Comparison of ENCODE assay signal across 29 mouse cellular contexts in genomic region chr7:58655866-58656265, GRCm38 (mm10). TPM values are rescaled to one million over a fixed set of nuclear protein-coding genes. Genes with fewer than 3 reads are reported as not detected.
A peak's percentile ranks its signal among the peaks of the same experiment; 100 is the strongest.
DNase-seq lines count a peak whose midpoint lies in the region; ATAC-seq lines count a peak whose summit lies in the region.
"Had no signal": no experiment of that assay in that cellular context is flagged by ENCODE, and none has a peak within 500 bp of the region (broad histone marks: within the 10 kb centered on the region; RNA-seq: fewer than 3 reads in every experiment).

TSS of gene Atp10a (plus strand) at chr7:58656166.

- no peaks in the 10 kb centered on the region for H3K9me3 ChIP-seq in midbrain, embryonic 11.5 days (ENCODE audit: control insufficient read depth, low read length)
- H3K9me3 ChIP-seq: embryonic facial prominence, embryonic 12.5 days; forebrain, embryonic 10.5 days; heart, embryonic 10.5 days; heart, embryonic 15.5 days; hindbrain, embryonic 12.5 days; intestine, embryonic 15.5 days; limb, embryonic 13.5 days had no signal

- H3K36me3 ChIP-seq in midbrain, embryonic 11.5 days (ENCODE audit: control insufficient read depth, insufficient read depth, low read length), result no peaks in the 10 kb centered on the region
- H3K36me3 ChIP-seq: embryonic facial prominence, embryonic 12.5 days; forebrain, embryonic 10.5 days; G1E; heart, embryonic 10.5 days; heart, embryonic 15.5 days; hindbrain, embryonic 12.5 days; intestine, embryonic 15.5 days; limb, embryonic 13.5 days had no signal

- no peak within 1 kb of the TSS for H3K9ac ChIP-seq in midbrain, embryonic 11.5 days (ENCODE audit: low read length)
- H3K9ac ChIP-seq: embryonic facial prominence, embryonic 12.5 days; heart, embryonic 15.5 days; hindbrain, embryonic 12.5 days; intestine, embryonic 15.5 days; limb, embryonic 13.5 days had no signal

- H3K4me2 ChIP-seq in midbrain, embryonic 11.5 days, result no peak within 1 kb of the TSS
- H3K4me2 ChIP-seq: embryonic facial prominence, embryonic 12.5 days; heart, embryonic 15.5 days; hindbrain, embryonic 12.5 days; intestine, embryonic 15.5 days; limb, embryonic 13.5 days; liver, embryonic 11.5 days had no signal

- H3K4me3 ChIP-seq in midbrain, embryonic 11.5 days (ENCODE audit: low read depth, low read length), result no peak within 1 kb of the TSS
- H3K4me3 ChIP-seq: embryonic facial prominence, embryonic 12.5 days; forebrain, embryonic 10.5 days; heart, embryonic 10.5 days; heart, embryonic 15.5 days; hindbrain, embryonic 12.5 days; intestine, embryonic 15.5 days; layer of hippocampus, adult 2 months; limb, embryonic 13.5 days had no signal

- no peak within 1 kb of the TSS for H3K27ac ChIP-seq in midbrain, embryonic 11.5 days (ENCODE audit: low read depth, low read length)
- H3K27ac ChIP-seq: embryonic facial prominence, embryonic 12.5 days; forebrain, embryonic 10.5 days; heart, embryonic 10.5 days; heart, embryonic 15.5 days; hindbrain, embryonic 12.5 days; hindbrain, postnatal 0 days; intestine, embryonic 15.5 days; layer of hippocampus, adult 2 months; limb, embryonic 13.5 days had no signal

- peaks cover 3% of the 10 kb centered on the region; the same call in 1 of the 2 replicates for H3K4me1 ChIP-seq in midbrain, embryonic 11.5 days (ENCODE audit: control insufficient read depth, insufficient read depth, low read length)
- H3K4me1 ChIP-seq: embryonic facial prominence, embryonic 12.5 days had no signal

- peaks cover 7% of the 10 kb centered on the region; the same call in 1 of the 2 replicates for H3K27me3 ChIP-seq in midbrain, embryonic 11.5 days (ENCODE audit: control insufficient read depth, insufficient read depth, low read length)
- H3K27me3 ChIP-seq: heart, embryonic 15.5 days; intestine, embryonic 15.5 days; Patski had no signal

- peak; percentile 28 for DNase-seq in heart, adult 11 months
- DNase-seq in heart, adult 8-10 months (ENCODE audit: low spot score), result no peak
- DNase-seq in adrenal gland, adult 2 months, result no peak
- no peak for DNase-seq in adrenal gland, postnatal 25 days
- DNase-seq in gonadal fat pad, adult 2 months (ENCODE audit: low read depth), result no peak
- DNase-seq in Muller cell, postnatal 12 days (ENCODE audit: inconsistent ontology term), result no peak
- DNase-seq in midbrain, embryonic 11.5 days (ENCODE audit: low spot score, missing footprints), result no peak
- no peak for DNase-seq in embryo, embryonic 10.5 days (ENCODE audit: low spot score)
- DNase-seq: cerebellum, adult 2 months; cerebellum, postnatal 14 days; gastrocnemius, postnatal 14 days; kidney, adult 2 months; kidney, postnatal 36 days; lung, postnatal 36 days; midbrain, embryonic 14.5 days; retina, postnatal 1 day; right cerebral cortex, postnatal 14 days had no signal

- 83% methylated on average over 6 of the region's 6 CpGs for whole genome bisulfite sequencing in midbrain, embryonic 11.5 days

- ATAC-seq in midbrain, embryonic 11.5 days (ENCODE audit: low FRiP score), result no peak
- ATAC-seq: hindbrain, postnatal 0 days; intestine, embryonic 15.5 days; Patski had no signal

RNA-seq across cellular contexts. Expression of gene Atp10a, which starts in this region (rescaled TPM):
- 1 to 10 TPM in 3 of 4 experiments, under 1 TPM in 1; 0.92 to 2.6 (median 1.3) TPM for total RNA-seq in heart, adult 8-10 months (2022)
- total RNA-seq in adrenal gland, adult 2 months (2021), result 10 to 100 TPM; 65.4 to 83.7 TPM
- 29.5 and 35.2 TPM in 2 replicates for polyA plus RNA-seq in adrenal gland, adult 2 months (2012; rRNA removed)
- 67.1 and 80.0 TPM in 2 replicates for total RNA-seq in adrenal gland, postnatal 25 days (2021)
- 11.1 and 13.1 TPM in 2 replicates for polyA plus RNA-seq in gonadal fat pad, adult 2 months (2012; rRNA removed)
- polyA plus RNA-seq in midbrain, embryonic 11.5 days (2014; fragmentation: Nextera tagmentation; extraction: Ambion mirVana), result 1.3 and 1.7 TPM in 2 replicates
- total RNA-seq: G1E had no signal
- polyA plus RNA-seq: G1E had no signal

Comparison
In these comparisons a context has a peak if more than half of its experiments do, and no peak if none do; other contexts are left out.
1. RNA of gene Atp10a (total RNA-seq): 65.4 to 83.7 TPM in adrenal gland, adult 2 months and 67.1 to 80.0 TPM in adrenal gland, postnatal 25 days; 0.92 to 2.6 TPM in heart, adult 8-10 months; every median in the first group is over 10 times any median in the second.